Mouse (Mus musculus) kidney, embryonic 14.5 days (tissue): Measurements from ENCODE around the gene Gm45521. TPM values are rescaled to one million over a fixed set of nuclear protein-coding genes. Genes with fewer than 3 reads are reported as not detected.
A peak's percentile ranks its signal among the peaks of the same experiment; 100 is the strongest.

Experiments used
- ATAC-seq: fragments of 200-750 bp; cut with Nextera tagmentation; 2 replicates; pipeline ENCODE4 v1.8.0; 2017; ENCODE audit warnings: moderate number of reproducible peaks, mild to moderate bottlenecking, moderate TSS enrichment, moderate library complexity; ENCODE audit not compliant: low FRiP score, low TSS enrichment
- H3K27ac ChIP-seq: fragments of 300-500 bp; sonication (generic); 2 replicates; pipeline ENCODE4 v1.5.1; 2014; ENCODE audit warnings: low read depth, mild to moderate bottlenecking, low read length, moderate library complexity, mixed read lengths
- H3K27me3 ChIP-seq: fragments of 300-500 bp; sonication (generic); 2 replicates; pipeline ENCODE4 v1.6.1; 2014; ENCODE audit warnings: mild to moderate bottlenecking, low read length; ENCODE audit not compliant: control insufficient read depth, insufficient read depth
- H3K36me3 ChIP-seq: fragments of 300-500 bp; sonication (generic); 2 replicates; pipeline ENCODE4 v1.6.1; 2014; ENCODE audit warnings: low read length, mixed read lengths; ENCODE audit not compliant: control insufficient read depth, insufficient read depth
- H3K4me1 ChIP-seq: fragments of 300-500 bp; sonication (generic); 2 replicates; pipeline ENCODE4 v1.6.1; 2014; ENCODE audit warnings: low read length, mixed read lengths; ENCODE audit not compliant: control insufficient read depth, insufficient read depth
- H3K4me2 ChIP-seq: fragments of 300-500 bp; sonication (generic); replicated peaks from 2 replicates; pipeline ENCODE4 v1.6.1; 2014; ENCODE audit warnings: low read depth, mild to moderate bottlenecking, low read length
- H3K4me3 ChIP-seq: fragments of 300-500 bp; sonication (generic); 2 replicates; pipeline ENCODE4 v1.5.1; 2014; ENCODE audit warnings: mild to moderate bottlenecking, low read length
- H3K9ac ChIP-seq: fragments of 300-500 bp; sonication (generic); 2 replicates; pipeline ENCODE4 v1.6.1; 2014; ENCODE audit warnings: low read depth, mild to moderate bottlenecking, low read length, moderate library complexity
- H3K9me3 ChIP-seq: fragments of 300-500 bp; sonication (generic); 2 replicates; pipeline ENCODE4 v1.6.1; 2016; ENCODE audit warnings: low read length; ENCODE audit not compliant: control insufficient read depth
- WGBS: fragments of 180-500 bp; shearing (Covaris S2); extraction: QIAGEN DNeasy Blood & Tissue Kit; methylation state at CpG from one replicate; pipeline ENCODE4 v1.1.7; 2014; 5-methylcytosine and 5-hydroxymethylcytosine counted together
- polyA plus RNA-seq: library from polyadenylated mRNA; unstranded; fragments of >200 nt; fragmentation: Nextera tagmentation; extraction: Ambion mirVana; gene quantifications from 2 replicates; pipeline ENCODE4 v1.2.1, GENCODE M21; 2014

The Gm45521 gene
- polyA plus RNA-seq, 1 experiment from 2014 or later, result not detected

- Histone ChIP-seq H3K9ac (no peak overlapping the region), H3K4me1 (peaks cover 3% of the 10 kb centered on the region; the same call in 1 of the 2 replicates), H3K27ac (no peak overlapping the region), H3K4me3 (no peak overlapping the region), H3K36me3 (peaks cover 33% of the 10 kb centered on the region), H3K4me2 (no peak overlapping the region), H3K27me3 (no peaks in the 10 kb centered on the region), H3K9me3 (no peaks in the 10 kb centered on the region)
- ATAC-seq, result no peak
- 54% methylated on average over 8 of the region's 8 CpGs for WGBS
These were observed 12.6 kb upstream of the Gm45521 start for GRCm38 (mm10) chr14:7944349-7945039.

- H3K9me3 ChIP-seq, result no peaks in the 10 kb centered on the region
- H3K9ac ChIP-seq, result no peak overlapping the region
- WGBS, result 77% methylated on average over 5 of the region's 5 CpGs
- H3K4me3 ChIP-seq, result no peak overlapping the region
- H3K27me3 ChIP-seq, result no peaks in the 10 kb centered on the region
- H3K4me1 ChIP-seq, result peaks cover 3% of the 10 kb centered on the region; the same call in 1 of the 2 replicates
- ATAC-seq, result no peak
- H3K27ac ChIP-seq, result no peak overlapping the region
- peaks cover 37% of the 10 kb centered on the region for H3K36me3 ChIP-seq
- no peak overlapping the region for H3K4me2 ChIP-seq
These were observed 11.8 kb upstream of the Gm45521 start for GRCm38 (mm10) chr14:7945261-7945660.

GRCm38 (mm10) chr14:7951234-7951633 lies 5.9 kb upstream of the Gm45521 start:
- no peak for ATAC-seq
- Histone ChIP-seq H3K4me1 (no peaks in the 10 kb centered on the region; the same call in 1 of the 2 replicates), H3K4me3 (no peak overlapping the region), H3K9ac (no peak overlapping the region), H3K27ac (no peak overlapping the region), H3K9me3 (no peaks in the 10 kb centered on the region), H3K27me3 (no peaks in the 10 kb centered on the region), H3K36me3 (peaks cover 21% of the 10 kb centered on the region), H3K4me2 (no peak overlapping the region)
- 93% methylated on average over 9 of the region's 9 CpGs for WGBS

- 23% methylated on average over 12 of the region's 12 CpGs for WGBS
- Histone ChIP-seq H3K4me2 (no peak overlapping the region), H3K36me3 (peaks cover 21% of the 10 kb centered on the region), H3K4me1 (no peaks in the 10 kb centered on the region; the same call in 1 of the 2 replicates), H3K27me3 (no peaks in the 10 kb centered on the region), H3K27ac (no peak overlapping the region), H3K4me3 (no peak overlapping the region), H3K9ac (no peak overlapping the region), H3K9me3 (no peaks in the 10 kb centered on the region)
- no peak for ATAC-seq
These were observed 4.4 kb upstream of the Gm45521 start for GRCm38 (mm10) chr14:7952610-7953254.

- no peaks in the 10 kb centered on the region for H3K9me3 ChIP-seq
- peaks cover 14% of the 10 kb centered on the region for H3K36me3 ChIP-seq
- no peaks in the 10 kb centered on the region; the same call in 1 of the 2 replicates for H3K4me1 ChIP-seq
- no peak overlapping the region for H3K9ac ChIP-seq
- H3K4me2 ChIP-seq, result no peak overlapping the region
- H3K27ac ChIP-seq, result no peak overlapping the region
- H3K4me3 ChIP-seq, result no peak overlapping the region
- no peaks in the 10 kb centered on the region for H3K27me3 ChIP-seq
- WGBS, result 36% methylated on average over 6 of the region's 6 CpGs
- no peak for ATAC-seq
These were observed 3.0 kb upstream of the Gm45521 start for GRCm38 (mm10) chr14:7954071-7954471.

GRCm38 (mm10) chr14:7956427-7956826 lies 661 bp upstream of the Gm45521 start:
- H3K27ac ChIP-seq, result no peak overlapping the region
- 67% methylated on average over 10 of the region's 10 CpGs for WGBS
- no peaks in the 10 kb centered on the region; the same call in 1 of the 2 replicates for H3K4me1 ChIP-seq
- H3K4me2 ChIP-seq, result no peak overlapping the region
- H3K4me3 ChIP-seq, result no peak overlapping the region
- no peak overlapping the region for H3K9ac ChIP-seq
- H3K9me3 ChIP-seq, result no peaks in the 10 kb centered on the region
- H3K27me3 ChIP-seq, result no peaks in the 10 kb centered on the region
- ATAC-seq, result no peak
- no peaks in the 10 kb centered on the region for H3K36me3 ChIP-seq

- Histone ChIP-seq H3K27me3 (no peaks in the 10 kb centered on the region), H3K4me2 (no peak overlapping the region), H3K4me1 (no peaks in the 10 kb centered on the region), H3K4me3 (no peak overlapping the region), H3K9me3 (no peaks in the 10 kb centered on the region), H3K36me3 (no peaks in the 10 kb centered on the region), H3K27ac (no peak overlapping the region), H3K9ac (no peak overlapping the region)
- ATAC-seq, result 0 out of 2 replicates have a peak, but pooled peaks have one; percentile 30
- whole genome bisulfite sequencing, result 55% methylated on average over 11 of the region's 11 CpGs
These were observed 3.5 kb downstream of the Gm45521 start for GRCm38 (mm10) chr14:7960616-7961015.

GRCm38 (mm10) chr14:7961714-7962113 lies 4.6 kb downstream of the Gm45521 start:
- 63% methylated on average over 5 of the region's 5 CpGs for WGBS
- Histone ChIP-seq H3K36me3 (no peaks in the 10 kb centered on the region), H3K27me3 (no peaks in the 10 kb centered on the region), H3K4me3 (no peak overlapping the region), H3K9ac (no peak overlapping the region), H3K27ac (no peak overlapping the region), H3K9me3 (no peaks in the 10 kb centered on the region), H3K4me2 (no peak overlapping the region), H3K4me1 (no peaks in the 10 kb centered on the region)
- no peak for ATAC-seq

GRCm38 (mm10) chr14:7962626-7963025 lies 5.5 kb downstream of the Gm45521 start:
- no peak for ATAC-seq
- Histone ChIP-seq H3K27me3 (no peaks in the 10 kb centered on the region), H3K36me3 (no peaks in the 10 kb centered on the region), H3K4me3 (no peak overlapping the region), H3K4me1 (no peaks in the 10 kb centered on the region), H3K27ac (no peak overlapping the region), H3K9me3 (no peaks in the 10 kb centered on the region), H3K4me2 (no peak overlapping the region), H3K9ac (no peak overlapping the region)
- 86% methylated on average over 2 of the region's 2 CpGs for WGBS
